Mouse (Mus musculus) cerebellum, postnatal 14 days (tissue): ENCODE data around the gene Ctbp1.

Source experiments
- DNase-seq, 2 experiments: peaks; one replicate each; pipeline ENCODE4 v3.0.0; 2021; ENCODE audit warnings: mixed read lengths in 2 of 2

The Ctbp1 gene

GRCm38 (mm10) chr5:33274953-33275454, at the start of gene Ctbp1:
Ctbp1 (minus strand) TSS chr5:33274994.
- peak; percentile 97 to 98 for DNase-seq

- no peak for DNase-seq
These were observed 49.7 kb upstream of the Ctbp1 start for GRCm38 (mm10) chr5:33324491-33324890.

GRCm38 (mm10) chr5:33312192-33312591, 37.4 kb upstream of the Ctbp1 start:
- DNase-seq, result no peak

GRCm38 (mm10) chr5:33310704-33311462, 36.1 kb upstream of the Ctbp1 start:
- no peak for DNase-seq

GRCm38 (mm10) chr5:33301801-33302200, 27.0 kb upstream of the Ctbp1 start:
- DNase-seq, result no peak

GRCm38 (mm10) chr5:33297164-33297563, 22.4 kb upstream of the Ctbp1 start:
- peak; percentile 38 to 49 for DNase-seq

GRCm38 (mm10) chr5:33293796-33294430, 19.1 kb upstream of the Ctbp1 start:
- no peak for DNase-seq

- no peak for DNase-seq
These were observed 9.2 kb upstream of the Ctbp1 start for GRCm38 (mm10) chr5:33283951-33284350.

GRCm38 (mm10) chr5:33281428-33281827, 6.6 kb upstream of the Ctbp1 start:
- DNase-seq, result no peak

- peak; percentile 65 to 69 for DNase-seq
These were observed 4.2 kb upstream of the Ctbp1 start for GRCm38 (mm10) chr5:33278950-33279349.

- DNase-seq, result no peak
These were observed 2.5 kb upstream of the Ctbp1 start for GRCm38 (mm10) chr5:33277286-33277685.

GRCm38 (mm10) chr5:33275754-33276153, 960 bp upstream of the Ctbp1 start:
- DNase-seq, result no peak

GRCm38 (mm10) chr5:33274085-33274952, 475 bp downstream of the Ctbp1 start:
- DNase-seq, result peak; percentile 96 to 97

- no peak for DNase-seq
These were observed 1.1 kb downstream of the Ctbp1 start for GRCm38 (mm10) chr5:33273777-33274084.

GRCm38 (mm10) chr5:33272845-33273776, 1.7 kb downstream of the Ctbp1 start:
- DNase-seq, result peak in 1 of 2 experiments; percentile 31

GRCm38 (mm10) chr5:33272146-33272545, 2.6 kb downstream of the Ctbp1 start:
- no peak for DNase-seq

GRCm38 (mm10) chr5:33270568-33270967, 4.2 kb downstream of the Ctbp1 start:
- peak; percentile 94 to 96 for DNase-seq

GRCm38 (mm10) chr5:33254416-33254815, 20.4 kb downstream of the Ctbp1 start:
- peak in 1 of 2 experiments; percentile 38 for DNase-seq

GRCm38 (mm10) chr5:33248186-33248585, 26.6 kb downstream of the Ctbp1 start:
- no peak for DNase-seq

GRCm38 (mm10) chr5:33247387-33247786, 27.4 kb downstream of the Ctbp1 start:
- DNase-seq, result peak; percentile 71 to 77

GRCm38 (mm10) chr5:33245701-33246100, 29.1 kb downstream of the Ctbp1 start:
- DNase-seq, result peak; percentile 88 to 89

- DNase-seq, result no peak
These were observed 30.3 kb downstream of the Ctbp1 start for GRCm38 (mm10) chr5:33244377-33244920.
